Mouse (Mus musculus) E14TG2a.4 (cell line): ENCODE data around the gene Fbxl17.

Experiments used
- H3K27me3 ChIP-seq: 2 replicates; pipeline ENCODE4 v1.6.1; 2014; ENCODE audit warnings: low read length, control low read depth; ENCODE audit not compliant: insufficient read depth
- H3K36me3 ChIP-seq: 2 replicates; pipeline ENCODE4 v1.6.1; 2014; ENCODE audit warnings: low read length, control low read depth; ENCODE audit not compliant: insufficient read depth
- H3K4me1 ChIP-seq: replicated peaks from 2 replicates; pipeline ENCODE4 v1.6.1; 2014; ENCODE audit warnings: low read depth, low read length, control low read depth
- H3K4me3 ChIP-seq: replicated peaks from 2 replicates; pipeline ENCODE4 v1.5.1; 2014; ENCODE audit warnings: mild to moderate bottlenecking, low read length
- H3K9me3 ChIP-seq: 2 replicates; pipeline ENCODE4 v1.6.1; 2014; ENCODE audit warnings: low read length, control low read depth
- CTCF ChIP-seq: conservative IDR thresholded peaks from 2 replicates; pipeline ENCODE4 v1.5.1; 2014; ENCODE audit warnings: low read length
- NANOG ChIP-seq: IDR thresholded peaks from 2 replicates; pipeline ENCODE4 v1.6.1; 2014; ENCODE audit warnings: borderline replicate concordance, low read length, mixed read lengths
- POU5F1 ChIP-seq: IDR thresholded peaks from 2 replicates; pipeline ENCODE4 v1.6.1; 2014; ENCODE audit warnings: low read length, borderline replicate concordance

Gene Fbxl17

GRCm38 (mm10) chr17:63119701-63120100 is 380.1 kb downstream of the Fbxl17 start:
- Histone ChIP-seq H3K4me3 (no peak overlapping the region), H3K4me1 (no peaks in the 10 kb centered on the region), H3K9me3 (no peaks in the 10 kb centered on the region), H3K36me3 (no peaks in the 10 kb centered on the region), H3K27me3 (no peaks in the 10 kb centered on the region)
- TF ChIP-seq NANOG (no peak), CTCF (no peak)

- Histone ChIP-seq H3K36me3 (no peaks in the 10 kb centered on the region), H3K27me3 (no peaks in the 10 kb centered on the region), H3K4me1 (no peaks in the 10 kb centered on the region), H3K9me3 (no peaks in the 10 kb centered on the region), H3K4me3 (no peak overlapping the region)
- TF ChIP-seq NANOG (no peak), CTCF (no peak), POU5F1 (no peak)
Measured at GRCm38 (mm10) chr17:63119077-63119476, 380.7 kb downstream of the Fbxl17 start.

GRCm38 (mm10) chr17:63117130-63117529 is 382.7 kb downstream of the Fbxl17 start:
- H3K9me3 ChIP-seq, result no peaks in the 10 kb centered on the region
- no peak overlapping the region for H3K4me3 ChIP-seq
- TF ChIP-seq CTCF (no peak), NANOG (no peak), POU5F1 (no peak)
- no peaks in the 10 kb centered on the region for H3K4me1 ChIP-seq
- no peaks in the 10 kb centered on the region for H3K36me3 ChIP-seq
- no peaks in the 10 kb centered on the region for H3K27me3 ChIP-seq

GRCm38 (mm10) chr17:63114399-63115085 is 385.3 kb downstream of the Fbxl17 start:
- no peaks in the 10 kb centered on the region for H3K4me1 ChIP-seq
- no peaks in the 10 kb centered on the region for H3K27me3 ChIP-seq
- no peaks in the 10 kb centered on the region for H3K36me3 ChIP-seq
- no peak overlapping the region for H3K4me3 ChIP-seq
- H3K9me3 ChIP-seq, result no peaks in the 10 kb centered on the region
- no peak for TF ChIP-seq NANOG
- TF ChIP-seq CTCF, result no peak
- no peak for TF ChIP-seq POU5F1

- Histone ChIP-seq H3K9me3 (no peaks in the 10 kb centered on the region), H3K4me3 (no peak overlapping the region), H3K36me3 (no peaks in the 10 kb centered on the region), H3K27me3 (no peaks in the 10 kb centered on the region), H3K4me1 (no peaks in the 10 kb centered on the region)
- TF ChIP-seq CTCF (no peak), POU5F1 (no peak), NANOG (no peak)
Measured at GRCm38 (mm10) chr17:63112826-63113225, 387.0 kb downstream of the Fbxl17 start.

- H3K4me3 ChIP-seq, result no peak overlapping the region
- H3K27me3 ChIP-seq, result no peaks in the 10 kb centered on the region
- H3K4me1 ChIP-seq, result no peaks in the 10 kb centered on the region
- TF ChIP-seq POU5F1 (no peak), CTCF (no peak), NANOG (no peak)
- H3K9me3 ChIP-seq, result no peaks in the 10 kb centered on the region
- no peaks in the 10 kb centered on the region for H3K36me3 ChIP-seq
Measured at GRCm38 (mm10) chr17:63110994-63111393, 388.8 kb downstream of the Fbxl17 start.

GRCm38 (mm10) chr17:63110211-63110755 is 389.5 kb downstream of the Fbxl17 start:
- no peaks in the 10 kb centered on the region for H3K36me3 ChIP-seq
- H3K9me3 ChIP-seq, result no peaks in the 10 kb centered on the region
- TF ChIP-seq CTCF, result no peak
- TF ChIP-seq POU5F1, result no peak
- no peak for TF ChIP-seq NANOG
- no peaks in the 10 kb centered on the region for H3K27me3 ChIP-seq
- no peak overlapping the region for H3K4me3 ChIP-seq
- H3K4me1 ChIP-seq, result no peaks in the 10 kb centered on the region

GRCm38 (mm10) chr17:63108035-63108434 is 391.8 kb downstream of the Fbxl17 start:
- H3K9me3 ChIP-seq, result no peaks in the 10 kb centered on the region
- no peak for TF ChIP-seq POU5F1
- TF ChIP-seq NANOG, result no peak
- TF ChIP-seq CTCF, result no peak
- no peaks in the 10 kb centered on the region for H3K27me3 ChIP-seq
- no peaks in the 10 kb centered on the region for H3K36me3 ChIP-seq
- H3K4me3 ChIP-seq, result no peak overlapping the region
- H3K4me1 ChIP-seq, result no peaks in the 10 kb centered on the region

GRCm38 (mm10) chr17:63107515-63107914 is 392.3 kb downstream of the Fbxl17 start:
- H3K27me3 ChIP-seq, result no peaks in the 10 kb centered on the region
- H3K4me3 ChIP-seq, result no peak overlapping the region
- no peaks in the 10 kb centered on the region for H3K4me1 ChIP-seq
- no peaks in the 10 kb centered on the region for H3K36me3 ChIP-seq
- TF ChIP-seq POU5F1, result no peak
- TF ChIP-seq CTCF, result no peak
- no peak for TF ChIP-seq NANOG
- H3K9me3 ChIP-seq, result no peaks in the 10 kb centered on the region
